Mouse (Mus musculus) intestine, postnatal 0 days (tissue): ENCODE data around the gene Gm10912. TPM values are rescaled to one million over a fixed set of nuclear protein-coding genes. Genes with fewer than 3 reads are reported as not detected.

Experiments
- ATAC-seq: fragments of 200-750 bp; cut with Nextera tagmentation; 2 replicates; pipeline ENCODE4 v1.8.0; 2017; ENCODE audit warnings: mild to moderate bottlenecking, moderate TSS enrichment, moderate library complexity
- H3K27ac ChIP-seq: fragments of 300-500 bp; sonication (generic); 2 replicates; pipeline ENCODE4 v1.5.1; 2014; ENCODE audit warnings: mild to moderate bottlenecking, low read depth, low read length, moderate library complexity
- H3K27me3 ChIP-seq: fragments of 300-500 bp; sonication (generic); replicated peaks from 2 replicates; pipeline ENCODE4 v1.6.1; 2014; ENCODE audit warnings: low read length, mixed read lengths; ENCODE audit not compliant: control insufficient read depth, insufficient read depth
- H3K36me3 ChIP-seq: fragments of 300-500 bp; sonication (generic); 2 replicates; pipeline ENCODE4 v1.6.1; 2014; ENCODE audit warnings: mild to moderate bottlenecking, moderate library complexity; ENCODE audit not compliant: control insufficient read depth, insufficient read depth
- H3K4me1 ChIP-seq: fragments of 300-500 bp; sonication (generic); replicated peaks from 2 replicates; pipeline ENCODE4 v1.6.1; 2014; ENCODE audit warnings: antibody characterized with exemption, low read length, mixed read lengths; ENCODE audit not compliant: control insufficient read depth, insufficient read depth
- H3K4me2 ChIP-seq: fragments of 300-500 bp; sonication (generic); replicated peaks from 2 replicates; pipeline ENCODE4 v1.6.1; 2014; ENCODE audit warnings: low read depth, mild to moderate bottlenecking, moderate library complexity
- H3K4me3 ChIP-seq: fragments of 300-500 bp; sonication (generic); 2 replicates; pipeline ENCODE4 v1.5.1; 2014; ENCODE audit warnings: low read depth, low read length
- H3K9ac ChIP-seq: fragments of 300-500 bp; sonication (generic); 2 replicates; pipeline ENCODE4 v1.6.1; 2014; ENCODE audit warnings: mild to moderate bottlenecking, low read depth, low read length
- H3K9me3 ChIP-seq: fragments of 300-500 bp; sonication (generic); 2 replicates; pipeline ENCODE4 v1.6.1; 2016; ENCODE audit warnings: mixed run types; ENCODE audit not compliant: control insufficient read depth
- CTCF ChIP-seq: sonication (generic); IDR thresholded peaks from 2 replicates; pipeline ENCODE4 v1.5.1; 2016; ENCODE audit warnings: low read depth, mild to moderate bottlenecking, control low read depth, antibody characterized with exemption, moderate library complexity
- WGBS: fragments of 180-500 bp; shearing (Covaris S2); extraction: QIAGEN DNeasy Blood & Tissue Kit; methylation state at CpG from one replicate; pipeline ENCODE4 v1.1.7; 2014; 5-methylcytosine and 5-hydroxymethylcytosine counted together
- polyA plus RNA-seq: library from polyadenylated mRNA; unstranded; fragments of >200 nt; fragmentation: Nextera tagmentation; extraction: Ambion mirVana; gene quantifications from 2 replicates; pipeline ENCODE4 v1.2.1, GENCODE M21; 2015

The Gm10912 gene
- polyA plus RNA-seq, 1 experiment from 2014 or later = not detected

DNA sequence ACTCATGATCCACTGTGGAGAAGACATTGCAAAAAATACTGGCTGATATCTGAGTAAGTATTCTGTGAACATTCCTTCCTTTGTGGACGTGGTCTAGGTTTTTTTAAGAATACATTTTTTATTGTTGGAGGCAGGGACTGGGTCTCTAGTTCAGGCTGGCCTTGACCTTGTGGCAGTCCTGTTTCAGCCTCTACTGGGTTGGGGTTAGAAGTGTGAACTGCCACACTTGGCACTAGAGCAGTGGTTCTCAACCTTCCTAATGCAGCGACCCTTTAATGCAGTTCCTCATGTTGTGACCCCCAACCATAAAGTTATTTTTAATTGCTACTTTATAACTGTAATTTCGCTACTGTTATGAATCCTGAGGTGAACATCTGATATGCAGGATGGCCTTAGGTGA lies 35.2 kb upstream of the Gm10912 start:
- Histone ChIP-seq H3K9ac (no peak overlapping the region), H3K27ac (no peak overlapping the region), H3K4me3 (no peak overlapping the region), H3K27me3 (no peaks in the 10 kb centered on the region), H3K4me1 (no peaks in the 10 kb centered on the region), H3K9me3 (no peaks in the 10 kb centered on the region), H3K4me2 (no peak overlapping the region), H3K36me3 (peaks cover 7% of the 10 kb centered on the region; the same call in 1 of the 2 replicates)
- no peak for TF ChIP-seq CTCF
- WGBS = 82% methylated on average over 3 of the region's 3 CpGs
- no peak for ATAC-seq

DNA sequence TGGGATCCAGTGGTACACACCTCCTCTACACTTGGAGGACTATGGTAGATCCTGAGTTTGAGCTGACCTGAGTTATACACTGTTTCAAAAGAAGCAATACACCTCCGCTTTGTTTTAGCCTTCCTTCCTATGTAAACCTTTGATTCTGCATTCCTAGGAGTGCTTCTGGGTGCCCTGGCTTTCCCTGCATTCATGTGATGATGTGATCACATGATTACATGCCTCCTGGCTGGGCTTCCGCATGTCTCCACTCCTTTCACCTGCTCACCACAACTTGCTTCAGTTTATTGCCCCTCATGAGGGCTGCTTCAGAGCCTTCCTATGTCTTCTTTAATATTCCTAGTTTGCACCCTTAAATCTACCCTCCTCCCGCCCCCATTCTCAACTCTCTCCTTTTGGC lies 33.6 kb upstream of the Gm10912 start:
- no peak for TF ChIP-seq CTCF
- H3K4me3 ChIP-seq = no peak overlapping the region
- H3K4me1 ChIP-seq = no peaks in the 10 kb centered on the region
- H3K9ac ChIP-seq = no peak overlapping the region
- H3K27ac ChIP-seq = no peak overlapping the region
- no peak for ATAC-seq
- H3K27me3 ChIP-seq = no peaks in the 10 kb centered on the region
- no peak overlapping the region for H3K4me2 ChIP-seq
- H3K9me3 ChIP-seq = no peaks in the 10 kb centered on the region
- 69% methylated on average over 3 of the region's 3 CpGs for WGBS
- H3K36me3 ChIP-seq = peaks cover 14% of the 10 kb centered on the region

DNA sequence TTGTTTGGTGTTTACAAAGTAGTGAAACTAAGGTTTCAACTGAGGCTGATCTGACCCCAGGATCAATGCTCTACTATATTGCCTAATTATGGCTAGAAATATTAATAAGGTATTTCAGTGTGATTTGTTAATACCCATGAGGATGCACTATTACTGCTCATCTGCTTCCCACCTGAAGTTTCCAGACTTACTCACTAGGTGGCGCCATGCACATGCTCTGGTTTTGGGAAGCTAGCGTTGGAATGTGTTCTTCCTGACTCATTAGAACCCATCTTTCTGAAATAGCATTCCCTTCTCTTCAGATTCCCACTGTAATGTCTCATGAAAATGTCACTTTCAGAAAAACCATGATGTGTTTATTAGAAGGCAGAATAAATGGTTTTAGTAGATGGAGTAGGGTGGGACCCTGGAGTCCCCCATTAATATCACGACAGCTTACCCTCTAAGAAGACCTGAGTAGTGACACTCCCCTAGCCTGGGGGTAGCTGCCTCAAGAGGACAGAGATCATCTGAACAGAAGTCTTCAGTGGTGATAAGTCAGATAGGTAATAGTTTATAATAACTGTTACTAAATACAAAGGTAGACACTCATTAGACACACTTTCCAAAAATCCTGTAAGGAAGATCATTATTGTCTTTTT lies 30.7 kb upstream of the Gm10912 start:
- Histone ChIP-seq H3K27ac (no peak overlapping the region), H3K27me3 (no peaks in the 10 kb centered on the region), H3K4me2 (no peak overlapping the region), H3K4me1 (no peaks in the 10 kb centered on the region), H3K9ac (no peak overlapping the region), H3K4me3 (no peak overlapping the region), H3K9me3 (no peaks in the 10 kb centered on the region), H3K36me3 (peaks cover 28% of the 10 kb centered on the region)
- 0 out of 2 replicates have a peak, but pooled peaks have one; percentile 23 for ATAC-seq
- peak; percentile 97 for TF ChIP-seq CTCF
- WGBS = 32% methylated on average over 3 of the region's 3 CpGs

DNA sequence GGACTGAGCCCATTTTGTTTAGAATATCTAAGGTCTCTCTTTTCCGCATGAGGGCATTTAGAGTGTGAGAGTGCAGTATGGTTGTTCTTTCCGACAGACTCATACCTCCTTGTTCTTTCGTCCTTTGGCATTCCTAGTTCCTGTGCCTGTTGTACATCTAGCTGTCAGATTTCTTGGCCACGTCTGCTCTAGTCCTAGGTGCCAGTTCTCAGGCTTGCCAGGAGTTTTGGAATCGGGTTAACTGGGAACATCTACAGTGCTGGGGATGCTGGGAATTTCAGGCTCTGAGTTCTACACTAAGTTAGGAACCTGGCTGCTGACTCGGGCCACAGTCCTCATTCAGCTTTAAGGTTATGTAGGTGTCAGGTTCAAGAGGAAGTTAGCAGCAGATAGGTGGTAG lies 30.0 kb upstream of the Gm10912 start:
- H3K36me3 ChIP-seq = peaks cover 32% of the 10 kb centered on the region
- H3K9me3 ChIP-seq = no peaks in the 10 kb centered on the region
- H3K9ac ChIP-seq = no peak overlapping the region
- 77% methylated on average over 6 of the region's 6 CpGs for WGBS
- no peak overlapping the region for H3K27ac ChIP-seq
- H3K4me1 ChIP-seq = no peaks in the 10 kb centered on the region
- H3K4me2 ChIP-seq = no peak overlapping the region
- H3K27me3 ChIP-seq = no peaks in the 10 kb centered on the region
- TF ChIP-seq CTCF = no peak
- no peak for ATAC-seq
- no peak overlapping the region for H3K4me3 ChIP-seq

DNA sequence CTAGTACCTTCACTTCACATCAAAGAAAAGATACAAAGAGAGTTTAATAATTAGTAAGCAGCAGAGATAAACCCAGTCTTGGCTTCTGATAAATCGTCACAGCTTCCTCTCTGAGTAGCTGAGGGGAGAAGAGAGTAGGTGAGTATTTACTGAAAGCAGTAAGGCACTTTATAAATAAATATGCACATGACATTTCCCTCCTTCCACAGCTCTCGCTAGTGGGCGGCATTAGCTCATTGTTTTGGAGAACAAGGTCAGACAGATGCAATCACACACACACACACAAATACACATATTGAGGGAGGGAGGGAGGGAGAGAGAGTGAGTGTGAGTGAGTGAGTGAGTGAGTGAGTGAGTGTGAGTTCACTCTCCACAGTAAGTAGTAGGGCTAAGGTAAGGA lies 29.3 kb upstream of the Gm10912 start:
- Histone ChIP-seq H3K27ac (no peak overlapping the region), H3K36me3 (peaks cover 32% of the 10 kb centered on the region), H3K4me1 (no peaks in the 10 kb centered on the region), H3K4me3 (no peak overlapping the region), H3K27me3 (no peaks in the 10 kb centered on the region), H3K9ac (no peak overlapping the region), H3K4me2 (no peak overlapping the region), H3K9me3 (no peaks in the 10 kb centered on the region)
- no peak for TF ChIP-seq CTCF
- no peak for ATAC-seq
- WGBS = 56% methylated on average over 3 of the region's 3 CpGs

DNA sequence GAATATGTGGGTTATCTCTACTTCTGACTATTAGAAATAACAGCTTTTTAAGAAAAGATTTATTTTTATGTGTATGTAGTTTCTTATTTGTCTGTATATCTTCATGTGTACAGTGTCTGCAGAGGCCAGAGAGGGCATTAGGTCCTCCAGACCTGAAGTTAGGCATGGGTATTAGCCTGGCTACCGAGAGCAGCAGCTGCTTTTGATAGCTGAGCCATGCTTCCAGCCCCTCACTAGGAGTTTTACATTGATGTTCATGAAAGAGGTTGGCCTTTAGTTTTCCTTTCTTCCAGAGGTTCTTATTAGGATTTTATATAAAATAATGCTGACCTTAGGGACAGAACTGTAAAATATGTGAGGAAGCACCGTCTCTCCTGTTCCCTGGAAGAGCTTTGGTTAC lies 27.4 kb upstream of the Gm10912 start:
- Histone ChIP-seq H3K36me3 (peaks cover 32% of the 10 kb centered on the region), H3K4me3 (no peak overlapping the region), H3K27me3 (no peaks in the 10 kb centered on the region), H3K27ac (no peak overlapping the region), H3K9me3 (no peaks in the 10 kb centered on the region), H3K4me2 (no peak overlapping the region), H3K4me1 (no peaks in the 10 kb centered on the region), H3K9ac (no peak overlapping the region)
- 89% methylated on average over 2 of the region's 2 CpGs for WGBS
- ATAC-seq = no peak
- TF ChIP-seq CTCF = no peak

DNA sequence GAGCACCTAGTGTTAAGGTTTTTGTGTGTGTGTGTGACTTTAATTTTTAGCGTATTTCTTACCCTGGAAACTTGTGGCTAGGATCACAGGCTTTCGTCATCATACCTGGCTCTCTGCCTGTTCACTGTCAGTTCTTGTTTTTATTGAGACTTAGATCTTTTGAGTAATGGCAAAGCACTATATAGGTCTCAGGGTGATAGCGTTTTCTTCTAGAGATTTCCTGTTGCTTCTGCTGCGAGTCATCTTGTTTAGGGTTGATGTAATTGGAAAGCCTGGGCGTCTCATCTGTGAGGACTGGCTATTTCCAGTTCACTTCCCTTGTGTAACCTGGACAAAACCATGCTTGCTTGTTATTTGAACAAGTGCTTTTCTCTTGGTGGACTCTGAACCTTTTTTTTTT lies 24.0 kb upstream of the Gm10912 start:
- H3K36me3 ChIP-seq = peaks cover 31% of the 10 kb centered on the region
- TF ChIP-seq CTCF = no peak
- WGBS = 56% methylated on average over 5 of the region's 5 CpGs
- no peaks in the 10 kb centered on the region for H3K9me3 ChIP-seq
- no peak overlapping the region for H3K4me3 ChIP-seq
- H3K4me2 ChIP-seq = no peak overlapping the region
- no peaks in the 10 kb centered on the region for H3K27me3 ChIP-seq
- no peaks in the 10 kb centered on the region for H3K4me1 ChIP-seq
- H3K27ac ChIP-seq = no peak overlapping the region
- ATAC-seq = no peak
- no peak overlapping the region for H3K9ac ChIP-seq
